Mouse (Mus musculus) midbrain, embryonic 12.5 days (tissue): ENCODE results near the gene Iqch. TPM values are rescaled to one million over a fixed set of nuclear protein-coding genes. Genes with fewer than 3 reads are reported as not detected.

ENCODE experiments used
- ATAC-seq: fragments of 200-750 bp; cut with Nextera tagmentation; 2 replicates; pipeline ENCODE4 v1.8.0; 2017; ENCODE audit warnings: low read depth, moderate TSS enrichment, moderate library complexity; ENCODE audit not compliant: low FRiP score
- H3K27ac ChIP-seq: fragments of 300-500 bp; sonication (generic); replicated peaks from 2 replicates; pipeline ENCODE4 v1.5.1; 2016; ENCODE audit warnings: mild to moderate bottlenecking
- H3K27me3 ChIP-seq: fragments of 300-500 bp; sonication (generic); 2 replicates; pipeline ENCODE4 v1.6.1; 2016; ENCODE audit warnings: mild to moderate bottlenecking
- H3K36me3 ChIP-seq: fragments of 300-500 bp; sonication (generic); 2 replicates; pipeline ENCODE4 v1.6.1; 2016
- H3K4me1 ChIP-seq: fragments of 300-500 bp; sonication (generic); 2 replicates; pipeline ENCODE4 v1.6.1; 2016
- H3K4me2 ChIP-seq: fragments of 300-500 bp; sonication (generic); replicated peaks from 2 replicates; pipeline ENCODE4 v1.6.1; 2016; ENCODE audit warnings: mild to moderate bottlenecking, moderate library complexity
- H3K4me3 ChIP-seq: fragments of 300-500 bp; sonication (generic); 2 replicates; pipeline ENCODE4 v1.5.1; 2016; ENCODE audit warnings: mild to moderate bottlenecking
- H3K9ac ChIP-seq: fragments of 300-500 bp; sonication (generic); replicated peaks from 2 replicates; pipeline ENCODE4 v1.6.1; 2016; ENCODE audit warnings: mild to moderate bottlenecking, moderate library complexity
- H3K9me3 ChIP-seq: fragments of 300-500 bp; sonication (generic); 2 replicates; pipeline ENCODE4 v1.6.1; 2016; ENCODE audit warnings: mild to moderate bottlenecking
- WGBS: fragments of 180-500 bp; shearing (Covaris S2); methylation state at CpG from one replicate; pipeline ENCODE4 v1.1.7; 2016; 5-methylcytosine and 5-hydroxymethylcytosine counted together
- polyA plus RNA-seq: library from polyadenylated mRNA; unstranded; fragments of >200 nt; fragmentation: Nextera tagmentation; extraction: Ambion mirVana; gene quantifications from 2 replicates; pipeline ENCODE4 v1.2.1, GENCODE M21; 2016

Iqch gene
- polyA plus RNA-seq, 1 experiment from 2014 or later = not detected

DNA sequence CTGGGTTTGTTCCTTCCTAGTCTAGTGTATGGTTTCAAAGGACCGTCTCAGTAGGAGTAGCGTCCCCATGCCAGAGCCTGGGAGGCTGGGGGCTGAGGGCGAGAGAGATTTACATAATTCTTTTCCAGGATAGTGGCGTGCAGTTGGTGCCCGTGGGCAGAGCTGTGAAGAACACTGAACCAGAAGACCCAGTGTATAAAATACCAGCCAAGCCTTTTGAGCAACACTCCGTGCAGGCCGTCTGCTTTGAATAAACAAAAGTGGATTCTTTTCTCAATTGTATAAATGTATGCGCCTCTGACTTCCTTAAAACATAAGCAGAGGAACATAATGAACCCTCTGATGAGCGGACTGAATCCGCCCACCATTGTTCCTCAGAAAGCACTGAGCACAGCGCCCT is 30.6 kb upstream of the Iqch start:
- H3K4me1 ChIP-seq = peaks cover 13% of the 10 kb centered on the region
- no peak overlapping the region for H3K4me3 ChIP-seq
- H3K27ac ChIP-seq = 0 out of 2 replicates have a peak overlapping the region, but pooled peaks have one; percentile 1
- H3K27me3 ChIP-seq = no peaks in the 10 kb centered on the region
- 28% methylated on average over 11 of the region's 11 CpGs for WGBS
- no peak overlapping the region; the same call in 1 of the 2 replicates for H3K4me2 ChIP-seq
- H3K9me3 ChIP-seq = no peaks in the 10 kb centered on the region
- 0 out of 2 replicates have a peak, but pooled peaks have one; percentile 44 for ATAC-seq
- peaks cover 30% of the 10 kb centered on the region for H3K36me3 ChIP-seq
- no peak overlapping the region for H3K9ac ChIP-seq

DNA sequence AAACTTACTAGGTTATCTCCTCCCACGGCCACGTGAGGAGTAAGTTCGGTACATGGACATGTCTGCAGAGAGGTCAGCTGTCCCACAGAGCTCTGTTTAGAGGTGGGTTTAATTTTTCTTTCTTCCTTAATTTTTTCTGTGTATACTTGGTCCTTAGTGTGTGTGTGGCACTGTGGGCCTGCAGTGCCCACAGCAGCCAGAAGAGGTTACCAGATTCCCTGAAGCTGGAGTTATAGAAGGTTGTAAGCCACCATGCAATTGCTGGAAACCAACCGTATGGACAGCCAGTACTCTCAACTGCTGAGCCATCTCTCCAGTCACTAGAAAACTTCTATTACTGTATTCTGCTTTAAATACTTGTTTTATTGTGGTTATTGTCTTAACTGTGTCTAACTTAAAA is 29.8 kb upstream of the Iqch start:
- Histone ChIP-seq H3K27me3 (no peaks in the 10 kb centered on the region), H3K4me1 (peaks cover 13% of the 10 kb centered on the region), H3K4me2 (no peak overlapping the region), H3K9me3 (no peaks in the 10 kb centered on the region), H3K36me3 (peaks cover 28% of the 10 kb centered on the region), H3K4me3 (no peak overlapping the region), H3K9ac (no peak overlapping the region), H3K27ac (no peak overlapping the region)
- no peak for ATAC-seq
- WGBS = 74% methylated on average over 4 of the region's 4 CpGs

DNA sequence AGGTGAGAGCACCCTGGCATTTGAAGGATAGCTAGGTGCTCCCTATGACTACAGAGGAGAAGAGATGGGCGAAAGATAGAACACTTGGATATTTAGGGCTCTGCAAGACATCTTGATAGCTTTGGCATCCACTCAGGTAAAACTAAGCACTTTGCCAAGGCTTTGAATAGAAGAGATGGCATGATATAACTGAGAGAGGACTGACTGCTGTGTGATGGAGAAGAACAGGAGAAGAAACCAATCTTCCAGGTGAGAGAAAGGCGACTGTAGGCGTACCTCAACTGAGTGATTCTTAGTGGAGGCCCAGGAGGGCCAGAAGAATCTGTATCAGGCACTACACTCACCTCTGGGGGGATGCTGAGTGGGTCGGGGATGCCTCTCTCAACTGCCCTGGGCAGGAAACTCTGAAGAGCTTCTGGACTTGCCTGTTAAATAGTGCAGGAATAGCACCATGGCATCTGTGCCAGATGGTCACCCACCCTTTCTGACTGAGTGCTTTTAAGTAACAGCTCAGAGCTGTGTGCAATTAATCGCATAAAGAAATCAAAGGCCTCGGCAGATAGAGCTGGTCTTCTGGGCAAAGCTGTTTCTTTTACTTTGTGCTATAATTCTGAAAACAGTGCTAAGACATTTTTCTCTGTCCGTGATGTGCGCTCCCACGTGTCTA is 22.9 kb upstream of the Iqch start:
- no peak overlapping the region for H3K9ac ChIP-seq
- H3K4me2 ChIP-seq = no peak overlapping the region
- 93% methylated on average over 9 of the region's 9 CpGs for WGBS
- no peaks in the 10 kb centered on the region for H3K9me3 ChIP-seq
- H3K27me3 ChIP-seq = no peaks in the 10 kb centered on the region
- H3K36me3 ChIP-seq = peaks cover 18% of the 10 kb centered on the region
- H3K27ac ChIP-seq = no peak overlapping the region
- ATAC-seq = no peak
- no peak overlapping the region for H3K4me3 ChIP-seq
- peaks cover 19% of the 10 kb centered on the region for H3K4me1 ChIP-seq

DNA sequence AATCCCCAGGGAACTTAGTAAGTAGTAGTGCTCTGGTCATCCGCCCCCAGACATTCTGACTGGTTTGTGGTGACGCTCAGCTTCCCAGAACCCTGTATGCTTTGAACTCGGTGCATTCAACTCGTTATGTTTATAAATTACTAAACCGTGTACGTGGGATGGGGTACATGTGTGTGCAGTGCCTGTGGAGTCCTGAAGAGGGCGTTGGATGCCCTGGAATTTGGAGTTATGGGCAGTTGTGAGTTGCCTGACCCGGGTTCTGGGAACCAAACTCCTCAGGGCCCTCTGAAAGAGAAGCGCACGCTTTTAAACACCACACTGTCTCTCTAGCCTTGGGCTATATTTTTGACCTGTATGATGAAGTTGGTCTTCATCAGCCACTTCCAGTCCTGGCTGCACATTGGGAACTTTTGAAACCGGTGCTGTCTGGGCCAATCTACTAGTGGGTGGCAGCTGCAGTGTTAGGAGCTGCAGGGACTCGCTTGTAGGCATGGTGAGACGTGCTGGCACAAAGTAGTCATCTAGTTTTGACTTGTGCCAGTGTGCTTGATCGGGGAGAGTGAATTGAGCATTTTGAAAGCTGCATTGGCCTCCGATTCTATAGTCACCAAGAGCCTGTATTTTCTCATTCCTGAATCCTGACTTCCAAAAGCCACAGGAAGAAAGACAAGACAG is 21.7 kb upstream of the Iqch start:
- H3K27ac ChIP-seq = no peak overlapping the region
- 74% methylated on average over 15 of the region's 15 CpGs for WGBS
- no peak overlapping the region for H3K4me3 ChIP-seq
- H3K4me1 ChIP-seq = peaks cover 19% of the 10 kb centered on the region
- no peak overlapping the region for H3K9ac ChIP-seq
- H3K9me3 ChIP-seq = no peaks in the 10 kb centered on the region
- H3K27me3 ChIP-seq = no peaks in the 10 kb centered on the region
- no peak overlapping the region for H3K4me2 ChIP-seq
- no peak for ATAC-seq
- H3K36me3 ChIP-seq = peaks cover 19% of the 10 kb centered on the region

- no peaks in the 10 kb centered on the region for H3K9me3 ChIP-seq
- no peaks in the 10 kb centered on the region for H3K27me3 ChIP-seq
- no peak overlapping the region for H3K27ac ChIP-seq
- WGBS = 95% methylated on average over 2 of the region's 2 CpGs
- no peak overlapping the region for H3K4me3 ChIP-seq
- H3K4me1 ChIP-seq = peaks cover 14% of the 10 kb centered on the region
- H3K9ac ChIP-seq = no peak overlapping the region
- peaks cover 32% of the 10 kb centered on the region for H3K36me3 ChIP-seq
- no peak overlapping the region for H3K4me2 ChIP-seq
- no peak for ATAC-seq
Measured at GRCm38 (mm10) chr9:63617967-63618366, 15.7 kb upstream of the Iqch start.

GRCm38 (mm10) chr9:63614018-63614985 is 12.0 kb upstream of the Iqch start:
- no peaks in the 10 kb centered on the region for H3K9me3 ChIP-seq
- H3K27ac ChIP-seq = no peak overlapping the region
- H3K4me1 ChIP-seq = peaks cover 30% of the 10 kb centered on the region
- H3K27me3 ChIP-seq = no peaks in the 10 kb centered on the region
- ATAC-seq = no peak
- H3K36me3 ChIP-seq = peaks cover 22% of the 10 kb centered on the region
- 88% methylated on average over 11 of the region's 11 CpGs for WGBS
- H3K4me3 ChIP-seq = no peak overlapping the region
- H3K4me2 ChIP-seq = no peak overlapping the region
- no peak overlapping the region for H3K9ac ChIP-seq

DNA sequence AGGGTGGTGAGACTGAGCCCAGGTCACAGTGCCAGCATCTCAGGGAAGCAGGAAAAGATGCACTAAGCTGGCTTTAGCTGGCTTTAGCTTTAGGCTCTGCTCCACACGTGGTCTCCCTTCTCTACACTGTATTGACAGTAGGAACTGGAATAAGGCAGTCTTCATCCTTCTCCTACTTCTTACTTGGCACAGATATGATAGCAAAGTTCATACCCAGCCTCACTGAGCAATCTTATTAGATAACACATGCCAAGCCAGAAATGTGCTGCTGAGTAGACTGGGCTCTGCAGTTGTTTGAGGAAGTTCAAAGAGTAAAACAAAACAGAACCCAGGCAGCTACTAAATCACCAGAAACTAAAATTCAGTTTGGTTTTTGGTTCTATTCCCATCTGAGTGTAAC is 11.3 kb upstream of the Iqch start:
- Histone ChIP-seq H3K4me3 (no peak overlapping the region), H3K4me2 (peak overlapping the region; percentile 21; the same call in 1 of the 2 replicates), H3K27ac (peak overlapping the region; percentile 42; the same call in 1 of the 2 replicates), H3K36me3 (peaks cover 17% of the 10 kb centered on the region), H3K4me1 (peaks cover 32% of the 10 kb centered on the region), H3K27me3 (no peaks in the 10 kb centered on the region), H3K9ac (no peak overlapping the region), H3K9me3 (no peaks in the 10 kb centered on the region)
- 36% methylated on average over 1 of the region's 1 CpGs for WGBS
- peak; percentile 44; the same call in 1 of the 2 replicates for ATAC-seq

- Histone ChIP-seq H3K4me2 (peak overlapping the region; percentile 21; the same call in 1 of the 2 replicates), H3K27ac (peak overlapping the region; percentile 42; the same call in 1 of the 2 replicates), H3K27me3 (no peaks in the 10 kb centered on the region), H3K4me1 (peaks cover 35% of the 10 kb centered on the region), H3K4me3 (no peak overlapping the region), H3K9me3 (no peaks in the 10 kb centered on the region), H3K9ac (no peak overlapping the region), H3K36me3 (peaks cover 10% of the 10 kb centered on the region)
- peak; percentile 60 for ATAC-seq
- 52% methylated on average over 16 of the region's 16 CpGs for WGBS
Measured at GRCm38 (mm10) chr9:63612565-63613515, 10.5 kb upstream of the Iqch start.

DNA sequence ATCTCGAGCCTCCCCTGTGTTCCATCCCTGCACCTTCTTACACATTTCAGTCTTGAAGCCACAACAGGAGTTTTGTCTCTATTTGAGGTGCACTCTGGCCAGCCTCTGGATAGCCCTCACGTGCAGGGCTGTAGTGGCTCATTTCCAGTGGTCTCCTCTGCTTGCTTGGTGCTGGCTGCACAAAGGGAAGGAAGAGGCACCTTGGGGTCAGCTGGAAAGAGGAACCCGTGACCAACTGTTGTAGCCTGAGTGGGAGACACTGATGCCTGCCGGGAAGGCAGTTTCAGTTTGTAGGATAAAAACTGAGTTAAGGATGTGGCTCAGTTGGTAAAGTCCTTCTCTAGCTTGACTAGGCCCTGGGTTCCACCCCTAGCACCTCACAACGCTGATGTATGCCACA is 9.7 kb upstream of the Iqch start:
- Histone ChIP-seq H3K4me3 (no peak overlapping the region), H3K36me3 (peaks cover 1% of the 10 kb centered on the region), H3K9ac (no peak overlapping the region), H3K27me3 (no peaks in the 10 kb centered on the region), H3K4me1 (peaks cover 36% of the 10 kb centered on the region), H3K4me2 (no peak overlapping the region), H3K9me3 (no peaks in the 10 kb centered on the region), H3K27ac (no peak overlapping the region)
- WGBS = 66% methylated on average over 5 of the region's 5 CpGs
- ATAC-seq = no peak

DNA sequence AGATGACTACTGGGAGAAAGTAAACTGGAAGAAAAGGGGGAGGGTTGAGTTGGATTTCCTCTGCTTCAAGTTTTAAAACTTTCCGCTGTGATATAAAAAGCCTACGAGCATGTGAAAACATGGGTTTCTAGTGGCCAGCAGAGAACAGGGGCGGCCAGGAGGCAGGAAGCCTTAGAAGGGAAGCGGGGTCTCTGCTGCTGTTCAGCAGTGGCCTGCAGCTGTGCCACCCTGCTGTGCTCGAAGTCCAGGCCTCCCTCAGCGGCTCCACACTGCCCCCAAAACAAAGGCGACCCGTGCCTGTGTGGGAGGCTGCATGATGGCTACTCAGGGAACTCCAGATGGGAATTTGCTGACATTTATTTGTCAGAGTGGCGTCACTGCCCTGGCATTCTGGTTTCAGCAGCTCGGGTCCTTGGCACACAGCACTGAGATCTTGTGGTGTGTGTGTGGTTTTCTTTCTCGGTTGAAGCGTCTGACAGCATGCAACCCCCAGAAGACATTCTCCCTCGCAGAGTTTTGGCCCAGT is 8.6 kb upstream of the Iqch start:
- Histone ChIP-seq H3K27ac (no peak overlapping the region), H3K4me2 (peak overlapping the region; percentile 4; the same call in 1 of the 2 replicates), H3K36me3 (no peaks in the 10 kb centered on the region), H3K9ac (no peak overlapping the region), H3K4me1 (peaks cover 36% of the 10 kb centered on the region), H3K4me3 (no peak overlapping the region), H3K9me3 (no peaks in the 10 kb centered on the region), H3K27me3 (no peaks in the 10 kb centered on the region)
- 15% methylated on average over 13 of the region's 13 CpGs for WGBS
- ATAC-seq = no peak

DNA sequence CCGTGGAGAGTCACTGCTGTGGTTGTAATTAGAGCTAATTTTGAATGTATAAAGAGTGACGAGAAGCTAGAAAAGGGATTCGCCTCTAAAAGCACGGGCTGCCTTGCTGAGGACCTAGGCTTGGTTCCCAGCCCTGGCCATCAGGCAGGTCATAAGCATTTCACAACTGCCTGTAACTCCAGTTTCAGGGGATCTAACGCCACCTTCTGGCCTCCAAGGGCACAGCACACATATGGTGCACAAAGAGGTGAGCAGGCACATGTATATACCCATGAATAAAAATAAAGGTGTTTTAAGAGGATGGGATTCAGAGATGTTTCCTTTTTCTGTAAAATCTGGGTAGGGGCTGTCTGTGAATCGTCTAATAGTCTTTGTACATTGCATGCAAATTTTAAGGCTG is 7.9 kb upstream of the Iqch start:
- Histone ChIP-seq H3K27ac (no peak overlapping the region), H3K36me3 (no peaks in the 10 kb centered on the region), H3K4me3 (no peak overlapping the region), H3K27me3 (no peaks in the 10 kb centered on the region), H3K4me1 (peaks cover 36% of the 10 kb centered on the region), H3K4me2 (no peak overlapping the region), H3K9me3 (no peaks in the 10 kb centered on the region), H3K9ac (no peak overlapping the region)
- no peak for ATAC-seq
- 95% methylated on average over 6 of the region's 6 CpGs for WGBS
